Mouse (Mus musculus) urinary bladder, adult 18-20 months (tissue): Measurements from ENCODE around the gene Senp5.
"Not testable (repeated sequence)": the region's sequence is repeated elsewhere in the genome, so short reads cannot be mapped to it uniquely, and the experiment has no call there.

Source experiments
- DNase-seq, 2 experiments: peaks; one replicate each; pipeline ENCODE4 v3.0.0; 2022; ENCODE audit warnings: low spot score in 2 of 2, mixed read lengths in 2 of 2

Senp5 gene

DNA sequence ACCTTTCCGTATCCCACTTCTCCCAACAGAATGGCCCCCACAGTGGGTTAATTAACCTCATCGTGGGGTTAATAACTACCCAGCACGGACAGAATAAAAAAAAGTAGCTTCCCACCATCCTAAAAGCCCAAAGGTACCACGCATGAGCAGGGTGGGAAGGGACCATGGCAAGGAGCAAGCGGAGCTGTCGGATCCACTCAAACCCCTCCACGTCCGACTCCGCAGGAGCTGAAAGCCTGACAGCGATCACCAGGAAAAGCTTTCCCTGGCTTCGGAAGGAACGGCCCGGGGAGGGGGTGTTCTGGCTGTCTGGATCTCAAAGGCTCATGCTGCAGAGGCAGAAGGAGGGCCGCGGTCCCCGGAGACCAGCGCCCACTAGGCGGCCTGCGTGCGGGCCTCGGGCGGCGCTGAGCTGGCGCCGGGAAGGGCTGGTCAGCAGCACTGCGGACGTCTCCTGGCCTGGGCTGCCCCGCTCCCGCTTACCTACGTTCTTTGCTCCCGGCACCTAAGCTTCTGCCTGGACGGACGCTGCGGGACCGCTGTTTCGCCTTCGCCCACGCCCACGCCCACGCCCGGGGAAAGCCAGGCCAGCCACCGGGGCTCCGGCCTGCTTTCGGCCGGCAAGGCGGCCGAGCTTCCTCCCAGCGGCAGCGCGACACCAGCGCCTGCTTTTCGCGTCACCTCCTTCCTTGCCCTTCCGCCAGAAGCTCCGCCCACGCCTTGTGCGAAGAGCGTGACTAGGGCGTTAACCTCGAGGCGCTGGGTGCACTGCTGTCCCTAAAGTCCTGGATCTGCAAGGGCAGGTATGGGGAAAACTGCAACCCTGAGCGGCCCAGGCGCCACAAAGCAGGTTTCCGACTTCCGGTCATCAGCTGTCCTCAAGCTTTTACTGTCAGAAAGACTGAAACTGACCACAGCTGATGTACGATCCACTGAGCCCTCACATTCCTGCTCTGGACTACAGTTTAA lies at the start of gene Senp5:
TSS of gene Senp5 (minus strand) at position 779 of the 969 bp plus-strand sequence.
- DNase-seq, result peak; percentile 86 to 91

DNA sequence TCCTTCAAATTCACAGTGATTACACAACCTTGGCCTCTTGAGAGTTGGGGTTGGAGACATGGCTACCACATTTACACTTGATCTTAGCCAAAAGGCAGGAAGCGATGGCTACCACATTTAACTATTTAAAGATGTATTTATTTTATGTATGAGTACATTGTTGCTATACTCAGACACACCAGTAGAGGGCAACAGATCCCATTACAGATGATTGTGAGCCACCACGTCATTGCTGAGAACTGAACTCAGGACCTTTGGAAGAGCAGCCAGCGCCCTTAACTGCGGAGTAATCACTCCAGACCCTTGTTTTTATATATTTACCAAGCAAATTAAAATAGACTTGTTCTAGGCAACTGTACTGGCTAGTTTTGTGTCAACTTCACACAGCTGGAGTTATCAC lies 39.3 kb upstream of the Senp5 start:
- no peak for DNase-seq

DNA sequence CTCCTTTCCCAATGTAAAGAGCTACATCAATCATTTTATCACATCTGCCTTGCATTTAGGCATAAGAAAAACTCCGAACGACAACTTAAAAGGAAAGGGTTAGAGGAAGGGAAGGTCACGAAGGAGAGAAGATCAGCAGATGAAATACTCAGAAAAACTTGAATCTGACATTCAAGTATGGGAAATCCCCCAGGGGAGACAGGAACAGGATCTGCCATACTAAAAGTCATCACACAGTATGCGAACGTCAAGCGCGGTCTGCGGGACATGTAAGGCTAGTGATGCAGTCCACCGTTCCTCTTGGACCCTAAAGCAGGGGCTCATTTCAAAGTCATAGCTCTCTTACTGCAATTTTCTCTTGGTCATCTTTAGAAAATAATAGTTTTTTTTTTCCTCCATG lies 16.6 kb upstream of the Senp5 start:
- no peak for DNase-seq

DNA sequence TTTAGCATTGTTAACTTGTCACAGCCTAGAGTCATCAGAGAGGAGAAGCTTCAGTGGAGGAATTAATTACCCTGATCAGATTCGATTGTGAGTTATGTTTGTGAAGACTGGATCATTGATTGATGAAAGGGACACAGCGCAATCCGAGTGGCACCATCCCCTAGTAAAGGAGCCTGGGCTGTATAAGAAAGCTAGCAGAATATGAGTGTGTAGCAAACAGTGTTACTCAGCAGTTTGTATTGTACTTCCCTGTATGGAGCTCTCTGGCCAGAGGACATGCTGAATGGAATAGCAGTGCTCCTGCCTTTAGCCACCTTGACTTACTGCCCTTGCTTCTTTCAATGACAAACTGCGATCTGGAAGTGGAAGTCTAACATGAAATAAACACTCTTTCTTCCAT lies 7.2 kb upstream of the Senp5 start:
- no peak for DNase-seq

DNA sequence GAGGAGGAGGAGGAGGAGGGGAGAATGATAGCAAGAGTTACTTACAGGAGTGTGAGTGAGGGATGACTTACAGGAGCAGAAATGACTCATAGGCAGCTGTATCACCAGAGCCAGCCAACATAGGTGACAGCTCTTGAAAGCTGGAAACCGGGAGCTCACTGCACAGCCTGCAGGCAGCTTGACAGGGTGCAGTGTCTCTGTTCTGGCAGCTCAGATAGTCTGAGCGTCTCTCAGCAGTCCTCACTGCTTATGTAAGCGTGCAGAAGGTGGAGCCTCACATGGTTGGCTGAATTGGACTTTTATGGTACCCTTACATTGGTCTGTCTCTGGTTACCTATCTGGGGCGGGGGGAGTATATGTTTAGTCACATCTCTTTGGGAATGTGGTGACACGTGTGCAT lies 6.8 kb upstream of the Senp5 start:
- DNase-seq, result no peak

DNA sequence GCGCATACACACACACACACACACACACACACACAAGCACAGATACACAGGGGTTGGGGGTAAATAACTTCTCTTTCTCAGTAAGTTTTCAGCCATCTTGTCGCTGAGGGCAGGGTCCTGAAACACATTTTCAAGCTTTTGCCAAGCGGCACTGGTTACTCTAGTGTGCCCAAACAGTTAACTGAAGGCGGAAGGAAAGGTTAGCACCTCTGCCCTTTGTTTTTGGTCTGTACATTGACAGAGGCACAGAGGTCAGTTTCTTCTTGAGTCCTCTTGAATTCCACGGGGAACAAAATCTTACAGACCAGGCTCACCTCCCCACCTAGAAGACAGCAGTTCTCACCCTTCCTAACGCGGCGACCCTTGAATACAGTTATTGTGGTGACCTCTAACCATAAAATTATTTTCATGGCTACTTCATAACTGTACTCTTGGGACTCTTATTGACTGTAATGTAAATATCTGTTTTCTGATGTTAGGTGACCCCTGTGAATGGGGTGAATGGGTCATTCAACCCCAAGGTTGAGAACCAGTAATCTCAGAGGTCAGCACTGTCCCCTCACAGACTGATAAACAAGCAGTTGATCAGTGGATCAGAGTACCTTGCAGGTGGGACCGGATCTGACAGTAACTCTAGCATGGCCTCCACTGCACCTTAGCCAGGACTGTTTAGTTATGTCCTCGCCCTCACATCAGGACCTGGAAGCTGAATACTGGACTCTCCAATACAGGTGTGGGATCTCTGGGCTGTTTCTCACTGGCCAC lies 5.6 kb upstream of the Senp5 start:
- DNase-seq, result no peak

DNA sequence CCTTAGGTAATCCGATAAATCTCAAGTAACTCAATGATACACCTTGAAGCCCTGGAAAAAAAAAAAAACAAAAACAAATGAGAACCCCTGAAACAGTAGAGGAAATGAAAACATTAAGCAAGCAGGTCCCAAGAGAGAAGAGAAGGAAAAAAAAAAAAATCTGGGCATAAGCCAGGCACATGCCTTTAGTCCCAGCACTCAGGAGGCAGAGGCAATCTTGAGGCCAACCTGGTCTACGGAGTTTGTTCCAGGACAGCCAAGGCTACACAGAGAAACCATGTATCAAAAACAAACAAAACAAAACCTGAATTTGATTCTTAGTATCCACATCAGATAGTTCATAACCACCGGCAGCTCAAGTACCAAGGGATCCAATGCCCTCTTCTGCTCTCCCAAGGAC lies 1.6 kb upstream of the Senp5 start:
- no peak for DNase-seq

DNA sequence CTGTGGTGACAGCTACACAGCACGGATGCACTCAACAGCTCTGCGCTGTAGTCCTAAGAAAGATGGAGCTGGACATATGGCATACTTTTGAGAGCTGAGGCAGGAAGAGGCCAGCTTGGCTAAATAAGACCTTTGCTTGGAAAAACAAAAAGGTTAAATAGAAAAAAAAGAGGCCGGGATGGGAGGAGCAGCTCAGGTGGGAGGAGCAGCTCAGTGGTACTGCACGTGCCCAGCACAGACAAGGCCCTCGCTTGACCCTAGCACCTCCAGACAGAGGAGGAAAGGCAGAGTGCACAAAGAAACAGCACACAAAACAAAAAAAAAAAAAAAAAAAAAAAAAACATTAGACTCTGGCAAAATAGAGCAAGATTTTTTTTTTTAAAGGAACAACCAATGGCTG lies 6.7 kb downstream of the Senp5 start:
- no peak for DNase-seq

DNA sequence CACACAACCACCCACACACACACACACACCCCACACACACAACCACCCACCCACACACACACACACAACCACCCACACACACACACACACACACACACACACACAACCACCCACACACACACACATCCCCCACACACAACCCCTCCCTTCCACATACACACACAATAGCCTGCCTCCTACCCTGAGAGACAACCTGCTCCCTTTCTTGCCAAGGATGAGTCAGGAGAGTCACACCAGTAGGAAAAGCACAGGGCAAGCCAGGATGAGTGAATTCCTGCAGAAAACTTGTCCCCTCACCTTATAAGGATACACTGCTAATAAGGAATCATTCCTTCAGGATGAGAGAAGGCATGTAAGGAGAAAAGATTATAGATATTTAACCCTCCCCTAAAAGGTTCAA lies 9.1 kb downstream of the Senp5 start:
- no peak for DNase-seq

DNA sequence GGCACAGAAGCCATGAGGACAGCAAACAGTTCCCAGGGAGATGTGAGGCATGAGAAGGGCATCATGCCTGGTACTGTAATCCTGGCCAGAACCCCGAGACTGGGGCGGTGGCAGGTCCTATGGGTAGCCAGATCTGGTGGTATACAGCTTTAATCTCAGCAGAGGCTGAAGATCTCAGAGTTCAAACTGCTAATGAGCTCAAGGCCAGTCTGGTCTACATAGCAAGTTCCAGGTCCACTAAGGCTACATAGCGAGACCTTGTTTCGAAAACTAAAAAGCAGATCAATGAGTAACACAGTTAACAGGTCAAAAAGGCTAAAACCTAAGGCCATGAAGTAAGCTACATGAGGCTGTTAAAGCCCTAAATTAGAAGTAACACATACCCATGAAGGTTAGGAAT lies 9.9 kb downstream of the Senp5 start:
- no peak for DNase-seq

DNA sequence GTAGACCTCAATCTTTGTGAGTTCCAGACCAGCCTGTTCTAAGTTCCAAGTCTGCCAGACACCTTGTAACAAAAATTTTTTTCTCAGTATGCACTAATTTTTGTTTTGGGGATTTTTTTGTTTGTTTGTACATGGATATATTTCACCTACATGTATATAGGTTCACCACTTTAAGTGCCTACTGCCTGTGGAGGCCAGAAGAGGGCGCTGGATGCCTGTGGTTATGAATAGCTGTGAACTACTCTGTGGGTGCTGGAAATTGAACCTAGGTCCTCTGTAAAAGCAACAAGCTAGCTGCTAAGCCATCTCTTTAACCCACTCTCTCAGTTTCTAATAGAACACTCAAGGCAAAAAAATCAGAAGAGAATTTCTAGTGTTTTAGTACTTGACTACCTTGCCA lies 11.0 kb downstream of the Senp5 start:
- DNase-seq, result no peak

DNA sequence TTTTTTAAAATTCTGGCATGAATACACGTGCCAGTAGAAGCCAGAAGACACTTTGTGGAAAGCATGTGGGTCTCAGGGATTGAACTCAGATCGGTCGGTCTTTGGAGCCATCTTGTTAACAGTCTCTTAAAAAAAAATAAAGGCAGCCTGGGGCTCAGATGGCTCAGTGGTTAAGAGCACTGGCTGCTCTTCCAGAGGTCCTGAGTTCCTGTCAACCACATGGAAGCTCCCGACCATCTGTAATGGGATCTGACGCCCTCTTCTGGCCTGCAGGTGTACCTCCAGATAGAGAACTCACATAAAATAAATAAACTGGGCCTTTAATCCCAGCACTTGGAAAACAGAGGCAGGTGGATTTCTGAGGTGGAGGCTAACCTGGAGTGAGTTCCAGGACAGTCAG lies 22.1 kb downstream of the Senp5 start:
- no peak for DNase-seq

DNA sequence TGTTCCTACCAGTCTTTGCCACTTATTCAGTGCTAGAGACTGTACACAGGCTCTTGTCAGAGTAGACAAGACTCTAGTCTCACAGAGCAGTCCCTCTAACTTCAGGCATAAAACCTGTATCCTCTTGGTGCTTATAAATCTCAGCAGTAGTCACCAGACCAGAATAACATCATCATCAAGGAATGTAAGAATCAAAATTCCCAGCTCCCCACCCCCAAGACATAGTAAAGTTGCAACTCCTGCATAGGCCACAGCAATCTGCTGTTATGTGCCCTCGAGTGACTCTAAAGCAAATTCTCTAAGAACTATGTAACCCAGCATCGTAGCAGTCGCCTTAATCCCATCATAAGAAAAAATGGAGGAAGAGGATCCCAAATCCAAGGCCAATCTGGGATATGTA lies 23.6 kb downstream of the Senp5 start:
- no peak for DNase-seq

DNA sequence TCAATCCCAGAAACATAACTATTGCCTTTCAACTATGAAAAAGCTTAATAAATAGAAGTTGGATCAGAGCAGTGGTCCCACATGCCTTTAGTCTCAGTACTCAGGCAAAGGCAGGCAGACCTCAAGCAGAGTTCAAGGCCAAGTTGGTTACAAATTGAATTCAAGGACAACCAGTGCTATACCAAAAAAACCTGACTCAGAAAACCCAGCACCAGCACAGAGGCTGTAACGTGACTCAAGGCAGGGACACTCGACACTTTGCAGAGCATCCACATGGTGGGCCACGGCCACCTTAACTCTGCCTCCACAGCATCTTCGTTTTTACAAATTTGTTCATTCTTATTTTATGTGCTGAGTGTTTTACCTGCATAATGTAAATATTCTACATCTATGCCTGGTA lies 27.8 kb downstream of the Senp5 start:
- no peak for DNase-seq

DNA sequence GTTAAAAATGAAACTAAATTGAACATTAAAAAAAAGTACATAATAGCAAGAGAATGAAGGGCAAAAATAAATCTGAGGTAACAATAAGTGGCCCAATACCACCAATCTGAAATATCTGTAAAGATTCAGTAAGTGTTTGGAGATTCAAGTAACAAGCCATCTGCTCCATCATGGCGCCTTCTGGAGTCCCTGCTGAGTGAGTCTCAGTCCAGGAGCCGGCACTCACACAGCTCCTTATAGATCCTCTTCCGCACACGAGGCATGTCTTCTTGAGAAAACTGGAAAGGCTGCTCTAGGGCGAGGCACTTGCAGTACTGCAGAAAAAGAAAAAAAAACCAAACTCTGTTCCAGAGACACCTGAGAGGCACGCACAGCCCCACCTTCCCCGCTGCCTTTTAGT lies 39.9 kb downstream of the Senp5 start:
- DNase-seq, result no peak

DNA sequence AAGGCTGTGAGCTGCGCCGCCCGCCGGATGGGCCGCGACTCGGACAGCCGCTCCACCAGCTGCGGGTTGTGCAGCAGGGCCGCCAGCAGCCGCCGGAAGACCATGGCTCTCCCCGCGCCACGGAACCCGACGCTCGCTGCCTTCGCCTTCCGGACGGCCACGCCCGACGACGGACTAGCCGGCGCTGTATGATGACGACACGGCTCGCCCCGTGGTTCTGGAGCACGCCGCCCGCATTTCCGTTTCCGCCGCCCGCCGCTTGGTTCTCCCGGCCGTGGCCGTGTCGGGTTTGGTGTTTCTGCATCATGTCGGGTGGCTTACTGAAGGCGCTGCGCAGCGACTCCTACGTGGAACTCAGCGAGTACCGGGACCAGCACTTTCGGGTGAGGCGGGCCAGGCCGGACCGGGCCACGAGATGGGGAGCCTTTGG lies 54.7 kb downstream of the Senp5 start, which contains the start of the genes 0610012G03Rik and Ncbp2:
TSS of gene 0610012G03Rik (minus strand) at position 150 of the 430 bp plus-strand sequence.
TSS of gene Ncbp2 (plus strand) at position 169 of the 430 bp plus-strand sequence.
- peak; percentile 92 to 96 for DNase-seq

DNA sequence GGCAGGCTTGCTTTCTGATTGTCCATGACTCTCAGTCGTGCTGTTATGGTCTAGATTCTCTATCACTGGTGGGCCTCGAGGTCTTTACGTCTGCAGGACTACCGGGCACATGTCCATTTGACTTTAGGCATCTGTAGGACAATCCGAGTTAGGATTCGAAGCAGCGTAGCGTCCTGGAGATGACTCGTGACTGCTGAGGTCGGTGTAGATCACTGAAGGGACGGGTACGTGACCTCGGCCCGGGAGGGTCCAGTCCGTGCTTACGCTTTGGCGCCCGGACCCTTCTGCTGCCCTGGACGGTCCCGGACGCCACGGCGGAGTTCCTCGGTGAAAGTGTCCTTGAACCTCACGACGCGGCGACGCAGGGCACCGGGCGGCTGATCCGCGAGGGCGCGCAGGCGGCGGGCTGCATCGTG lies 55.2 kb downstream of the Senp5 start:
- DNase-seq, result no peak

DNA sequence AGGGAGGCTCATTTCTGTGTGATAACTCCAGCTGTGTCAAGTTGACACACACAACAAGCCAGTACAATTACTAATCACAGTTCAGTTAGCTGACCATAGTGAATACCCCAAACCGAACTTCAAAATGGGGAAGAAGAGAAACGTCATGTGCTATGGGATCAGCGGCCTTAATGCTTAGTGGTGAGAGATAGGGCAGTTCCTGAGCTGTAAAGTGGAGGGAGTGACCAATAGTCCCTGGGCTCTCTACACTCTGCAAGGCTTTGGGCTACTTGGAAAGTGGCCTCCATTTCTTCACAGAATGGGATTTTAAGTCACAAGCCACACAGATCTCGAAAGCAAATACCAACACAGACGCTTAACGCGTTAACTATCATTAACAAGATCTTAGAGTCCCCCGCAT lies 55.8 kb downstream of the Senp5 start:
- DNase-seq, result no peak

DNA sequence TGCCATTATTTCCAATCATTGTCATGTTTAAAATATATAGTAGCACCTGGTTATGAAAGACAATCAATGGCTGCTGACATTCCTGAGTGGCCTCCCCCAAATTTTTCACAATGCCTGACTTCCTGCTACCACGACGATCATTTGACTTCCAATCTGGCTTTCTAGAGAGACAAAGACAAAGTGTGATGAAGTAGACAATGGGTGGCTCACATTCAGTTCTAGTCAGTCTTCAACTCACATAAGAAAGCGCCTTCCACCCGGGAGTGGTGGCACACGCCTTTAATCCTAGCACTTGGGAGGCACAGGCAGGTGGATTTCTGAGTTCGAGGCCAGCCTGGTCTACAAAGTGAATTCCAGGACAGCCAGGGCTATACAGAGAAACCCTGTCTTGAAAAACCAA lies 57.1 kb downstream of the Senp5 start:
- DNase-seq, result not testable (repeated sequence)

DNA sequence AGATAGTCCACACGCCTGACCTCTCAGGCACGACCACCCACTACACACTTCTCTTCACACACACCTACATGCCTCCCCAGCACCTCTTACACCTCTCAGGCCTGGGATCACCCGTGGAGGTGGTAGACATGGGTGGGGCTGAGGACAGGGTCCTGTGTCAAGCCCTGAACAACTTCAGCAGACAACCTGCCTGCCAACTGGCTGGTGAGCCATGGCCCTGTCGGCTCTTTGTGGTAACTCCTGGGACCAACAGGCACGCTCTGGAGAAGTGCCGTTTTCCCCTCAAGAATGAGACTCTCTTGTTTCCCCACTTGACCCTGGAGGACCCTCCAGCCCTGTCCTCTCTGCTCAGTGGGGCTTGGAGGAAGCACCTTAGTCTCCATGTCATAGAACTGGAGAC lies 57.7 kb downstream of the Senp5 start:
- no peak for DNase-seq

DNA sequence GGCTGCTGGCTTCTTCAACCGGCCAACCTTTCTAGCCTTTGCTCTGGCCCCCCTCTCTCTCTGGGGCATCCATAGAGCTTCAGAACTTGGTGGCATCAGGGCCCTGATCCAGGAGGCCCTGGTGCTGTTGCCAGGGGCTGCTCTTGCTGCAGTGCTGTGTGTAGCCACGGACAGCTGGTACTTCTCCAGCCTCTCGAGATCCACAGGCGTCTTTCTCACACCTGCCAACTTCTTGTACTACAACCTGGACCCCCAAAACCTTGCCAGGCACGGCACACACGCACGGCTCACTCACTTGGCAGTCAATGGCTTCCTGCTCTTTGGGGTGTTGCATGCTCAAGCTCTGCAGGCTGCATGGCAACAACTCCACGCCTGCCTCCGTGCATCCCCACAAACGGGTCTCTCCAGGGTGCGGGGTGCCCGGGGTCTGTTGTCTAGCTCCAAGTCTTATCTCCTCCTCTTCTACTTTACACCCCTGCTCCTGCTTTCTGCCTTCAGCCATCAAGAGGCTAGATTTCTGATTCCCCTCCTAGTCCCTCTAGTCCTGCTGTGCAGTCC lies 58.3 kb downstream of the Senp5 start:
- no peak for DNase-seq

DNA sequence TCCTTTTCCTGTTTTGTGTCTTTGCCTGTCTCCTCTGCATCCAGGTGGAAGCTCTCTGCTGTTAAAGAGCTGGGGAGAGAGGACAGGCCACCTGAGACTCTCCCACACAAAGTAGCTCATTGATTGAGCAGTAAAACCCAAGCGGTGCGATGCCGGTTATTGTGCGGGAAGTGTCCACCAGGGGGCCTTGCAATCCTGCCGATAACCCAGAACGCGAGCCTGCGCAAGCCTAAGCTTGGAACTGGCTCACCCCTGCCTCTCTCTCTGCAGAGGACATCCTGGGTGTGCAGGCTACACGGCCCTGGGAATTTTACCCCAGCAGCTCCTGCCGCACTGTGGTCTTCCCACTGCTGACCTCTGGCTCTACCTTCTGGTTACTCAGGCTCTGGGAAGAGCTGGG lies 59.1 kb downstream of the Senp5 start:
- DNase-seq, result peak; percentile 45 to 68
